Mouse (Mus musculus): ENCODE measurements around the gene Vrk2. TPM values are rescaled to one million over a fixed set of nuclear protein-coding genes. Genes with fewer than 3 reads are reported as not detected.
A peak's percentile ranks its signal among the peaks of the same experiment; 100 is the strongest.

Gene Vrk2
- total RNA-seq, 2 experiments from 2014 or later, result 2.4 to 4.4 TPM

GRCm38 (mm10) chr11:26437818-26438217 lies 156.0 kb downstream of the Vrk2 start:
- DNase-seq (ENCODE audit: extremely low spot score in 1 of 2, low spot score in 1 of 2), result peak; percentile 7 to 10

DNA sequence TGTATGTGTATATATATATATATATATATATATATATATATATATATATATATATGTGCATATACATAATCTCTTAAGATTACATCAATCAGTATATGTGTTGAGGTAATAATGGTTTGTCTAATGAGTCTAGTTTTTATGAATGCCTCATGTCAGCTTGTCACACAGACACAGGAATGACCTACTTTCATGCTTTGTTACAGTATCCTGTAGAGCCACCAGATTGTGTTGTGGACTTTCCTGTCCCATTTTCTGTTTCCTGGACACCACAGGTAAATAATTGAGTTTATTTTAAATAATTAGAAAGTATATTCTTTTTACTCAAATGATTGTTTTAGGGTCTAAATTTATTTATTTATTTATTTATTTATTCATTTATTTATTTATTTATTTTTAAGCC lies 159.6 kb downstream of the Vrk2 start:
- no peak for DNase-seq (ENCODE audit: extremely low spot score in 1 of 2, low spot score in 1 of 2)

GRCm38 (mm10) chr11:26421472-26421871 lies 172.3 kb downstream of the Vrk2 start:
- no peak for DNase-seq (ENCODE audit: extremely low spot score in 1 of 2, low spot score in 1 of 2)

Other genes starting within 250 kb of the Vrk2 start
- gene Fancl, start 207.9 kb downstream of the Vrk2 start, total RNA-seq (2021), result 1 to 10 TPM; 8.7 to 9.2 TPM
- not detected for gene Gm6899, start 758 bp downstream of the Vrk2 start, total RNA-seq (2021)